Mouse (Mus musculus): Measurements from ENCODE around the gene Tspan13. TPM values are rescaled to one million over a fixed set of nuclear protein-coding genes. Genes with fewer than 3 reads are reported as not detected.

Tspan13 gene
- polyA plus RNA-seq, 1 experiment from 2014 or later: 66.8 TPM

GRCm38 (mm10) chr12:36032419-36032818 lies 9.9 kb downstream of the Tspan13 start:
- H3K27me3 ChIP-seq (ENCODE audit: control insufficient read depth, insufficient read depth, low read length): no peaks in the 10 kb centered on the region
- peaks cover 5 to 6% of the 10 kb centered on the region in 2 experiments; a peak in 3 of 4 replicates for H3K4me1 ChIP-seq (ENCODE audit: control insufficient read depth in 2 of 2, insufficient read depth in 2 of 2, low read length in 2 of 2)
- peak overlapping the region; percentile 35 to 73; a peak in 3 of 4 replicates for H3K27ac ChIP-seq (replicated peaks in 1 of 2; ENCODE audit: control insufficient read depth in 1 of 2, insufficient read depth in 1 of 2, low read depth in 2 of 2, low read length in 2 of 2)
- H3K9ac ChIP-seq (ENCODE audit: low read length): no peak overlapping the region
- no peaks in the 10 kb centered on the region for H3K36me3 ChIP-seq (ENCODE audit: control insufficient read depth, insufficient read depth, low read length)
- H3K4me3 ChIP-seq (ENCODE audit: control insufficient read depth in 1 of 2, insufficient read depth in 1 of 2, low read depth in 1 of 2, low read length in 2 of 2): no peak overlapping the region
- 69% methylated on average over 4 of the region's 4 CpGs for WGBS
- no peak overlapping the region for H3K4me2 ChIP-seq (ENCODE audit: low read length)
- no peaks in the 10 kb centered on the region for H3K9me3 ChIP-seq (ENCODE audit: control insufficient read depth, low read length)
- no peak for ATAC-seq (ENCODE audit: insufficient number of reproducible peaks, insufficient read depth, low FRiP score, low read depth)

GRCm38 (mm10) chr12:36030660-36031363 lies 11.5 kb downstream of the Tspan13 start:
- Histone ChIP-seq H3K4me3 (ENCODE audit: control insufficient read depth in 1 of 2, insufficient read depth in 1 of 2, low read depth in 1 of 2, low read length in 2 of 2) (no peak overlapping the region), H3K9me3 (ENCODE audit: control insufficient read depth, low read length) (no peaks in the 10 kb centered on the region), H3K9ac (ENCODE audit: low read length) (no peak overlapping the region), H3K27ac (replicated peaks in 1 of 2; ENCODE audit: control insufficient read depth in 1 of 2, insufficient read depth in 1 of 2, low read depth in 2 of 2, low read length in 2 of 2) (no peak overlapping the region), H3K36me3 (ENCODE audit: control insufficient read depth, insufficient read depth, low read length) (no peaks in the 10 kb centered on the region), H3K4me1 (ENCODE audit: control insufficient read depth in 2 of 2, insufficient read depth in 2 of 2, low read length in 2 of 2) (peaks cover 5 to 6% of the 10 kb centered on the region in 2 experiments; a peak in 3 of 4 replicates), H3K4me2 (ENCODE audit: low read length) (no peak overlapping the region), H3K27me3 (ENCODE audit: control insufficient read depth, insufficient read depth, low read length) (no peaks in the 10 kb centered on the region)
- 76% methylated on average over 12 of the region's 12 CpGs for WGBS
- ATAC-seq (ENCODE audit: insufficient number of reproducible peaks, insufficient read depth, low FRiP score, low read depth): no peak

DNA sequence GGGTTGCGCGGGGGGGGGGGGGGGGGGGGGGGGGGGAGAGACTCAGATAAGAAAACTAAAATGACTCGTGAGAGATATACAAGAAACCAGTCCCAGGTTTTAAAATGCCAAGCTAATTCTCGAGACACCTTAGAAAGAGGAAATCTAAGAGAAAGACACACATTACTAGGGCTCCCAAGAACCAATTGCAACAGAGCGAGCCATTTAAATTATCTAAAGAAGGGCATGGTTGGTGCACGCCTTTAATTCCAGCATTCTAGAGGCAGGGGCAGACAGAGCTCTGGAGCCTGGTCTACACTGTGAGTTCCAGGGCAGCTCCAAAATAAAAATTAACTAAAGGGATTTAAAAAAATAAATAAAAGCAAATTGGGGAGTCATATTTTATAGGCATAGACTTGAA lies 12.6 kb downstream of the Tspan13 start:
- no peaks in the 10 kb centered on the region for H3K27me3 ChIP-seq (ENCODE audit: control insufficient read depth, insufficient read depth, low read length)
- no peak for ATAC-seq (ENCODE audit: insufficient number of reproducible peaks, insufficient read depth, low FRiP score, low read depth)
- no peak overlapping the region for H3K4me3 ChIP-seq (ENCODE audit: control insufficient read depth in 1 of 2, insufficient read depth in 1 of 2, low read depth in 1 of 2, low read length in 2 of 2)
- peaks cover 5 to 6% of the 10 kb centered on the region in 2 experiments; a peak in 3 of 4 replicates for H3K4me1 ChIP-seq (ENCODE audit: control insufficient read depth in 2 of 2, insufficient read depth in 2 of 2, low read length in 2 of 2)
- no peaks in the 10 kb centered on the region for H3K9me3 ChIP-seq (ENCODE audit: control insufficient read depth, low read length)
- H3K36me3 ChIP-seq (ENCODE audit: control insufficient read depth, insufficient read depth, low read length): no peaks in the 10 kb centered on the region
- H3K9ac ChIP-seq (ENCODE audit: low read length): no peak overlapping the region
- whole genome bisulfite sequencing: 63% methylated on average over 4 of the region's 6 CpGs
- H3K4me2 ChIP-seq (ENCODE audit: low read length): no peak overlapping the region
- H3K27ac ChIP-seq (replicated peaks in 1 of 2; ENCODE audit: control insufficient read depth in 1 of 2, insufficient read depth in 1 of 2, low read depth in 2 of 2, low read length in 2 of 2): no peak overlapping the region

- H3K36me3 ChIP-seq (ENCODE audit: control insufficient read depth, insufficient read depth, low read length): no peaks in the 10 kb centered on the region
- 55% methylated on average over 5 of the region's 5 CpGs for WGBS
- H3K4me2 ChIP-seq (ENCODE audit: low read length): no peak overlapping the region
- H3K9me3 ChIP-seq (ENCODE audit: control insufficient read depth, low read length): no peaks in the 10 kb centered on the region
- H3K9ac ChIP-seq (ENCODE audit: low read length): no peak overlapping the region
- no peak overlapping the region for H3K4me3 ChIP-seq (ENCODE audit: control insufficient read depth in 1 of 2, insufficient read depth in 1 of 2, low read depth in 1 of 2, low read length in 2 of 2)
- H3K27me3 ChIP-seq (ENCODE audit: control insufficient read depth, insufficient read depth, low read length): no peaks in the 10 kb centered on the region
- no peak for ATAC-seq (ENCODE audit: insufficient number of reproducible peaks, insufficient read depth, low FRiP score, low read depth)
- peaks cover 5 to 6% of the 10 kb centered on the region in 2 experiments; a peak in 3 of 4 replicates for H3K4me1 ChIP-seq (ENCODE audit: control insufficient read depth in 2 of 2, insufficient read depth in 2 of 2, low read length in 2 of 2)
- no peak overlapping the region for H3K27ac ChIP-seq (replicated peaks in 1 of 2; ENCODE audit: control insufficient read depth in 1 of 2, insufficient read depth in 1 of 2, low read depth in 2 of 2, low read length in 2 of 2)
Observed at GRCm38 (mm10) chr12:36028968-36029645, 13.2 kb downstream of the Tspan13 start.

- ATAC-seq (ENCODE audit: insufficient number of reproducible peaks, insufficient read depth, low FRiP score, low read depth): no peak
- WGBS: 84% methylated on average over 2 of the region's 2 CpGs
Observed at GRCm38 (mm10) chr12:36027171-36027570, 15.1 kb downstream of the Tspan13 start.

GRCm38 (mm10) chr12:36026126-36026525 lies 16.2 kb downstream of the Tspan13 start:
- WGBS: 95% methylated on average over 4 of the region's 4 CpGs
- Histone ChIP-seq H3K9ac (ENCODE audit: low read length) (no peak overlapping the region), H3K9me3 (ENCODE audit: control insufficient read depth, low read length) (no peaks in the 10 kb centered on the region), H3K4me1 (ENCODE audit: control insufficient read depth in 2 of 2, insufficient read depth in 2 of 2, low read length in 2 of 2) (peaks cover 0 to 3% of the 10 kb centered on the region in 2 experiments; a peak in 2 of 4 replicates), H3K36me3 (ENCODE audit: control insufficient read depth, insufficient read depth, low read length) (0 out of 2 replicates have a peak, but pooled peaks cover 3% of the 10 kb centered on the region), H3K4me2 (ENCODE audit: low read length) (no peak overlapping the region), H3K27ac (replicated peaks in 1 of 2; ENCODE audit: control insufficient read depth in 1 of 2, insufficient read depth in 1 of 2, low read depth in 2 of 2, low read length in 2 of 2) (no peak overlapping the region), H3K4me3 (ENCODE audit: control insufficient read depth in 1 of 2, insufficient read depth in 1 of 2, low read depth in 1 of 2, low read length in 2 of 2) (no peak overlapping the region), H3K27me3 (ENCODE audit: control insufficient read depth, insufficient read depth, low read length) (no peaks in the 10 kb centered on the region)
- ATAC-seq (ENCODE audit: insufficient number of reproducible peaks, insufficient read depth, low FRiP score, low read depth): no peak

More at GRCm38 (mm10) chr12:36027171-36027570, 15.1 kb downstream of the Tspan13 start:
- H3K4me2 ChIP-seq (ENCODE audit: low read length): no peak overlapping the region
- H3K9ac ChIP-seq (ENCODE audit: low read length): no peak overlapping the region
- H3K36me3 ChIP-seq (ENCODE audit: control insufficient read depth, insufficient read depth, low read length): no peaks in the 10 kb centered on the region
- H3K4me3 ChIP-seq (ENCODE audit: control insufficient read depth in 1 of 2, insufficient read depth in 1 of 2, low read depth in 1 of 2, low read length in 2 of 2): no peak overlapping the region
- no peaks in the 10 kb centered on the region for H3K27me3 ChIP-seq (ENCODE audit: control insufficient read depth, insufficient read depth, low read length)
- no peak overlapping the region for H3K27ac ChIP-seq (replicated peaks in 1 of 2; ENCODE audit: control insufficient read depth in 1 of 2, insufficient read depth in 1 of 2, low read depth in 2 of 2, low read length in 2 of 2)
- H3K9me3 ChIP-seq (ENCODE audit: control insufficient read depth, low read length): no peaks in the 10 kb centered on the region
- H3K4me1 ChIP-seq (ENCODE audit: control insufficient read depth in 2 of 2, insufficient read depth in 2 of 2, low read length in 2 of 2): peaks cover 0 to 3% of the 10 kb centered on the region in 2 experiments; a peak in 2 of 4 replicates

DNA sequence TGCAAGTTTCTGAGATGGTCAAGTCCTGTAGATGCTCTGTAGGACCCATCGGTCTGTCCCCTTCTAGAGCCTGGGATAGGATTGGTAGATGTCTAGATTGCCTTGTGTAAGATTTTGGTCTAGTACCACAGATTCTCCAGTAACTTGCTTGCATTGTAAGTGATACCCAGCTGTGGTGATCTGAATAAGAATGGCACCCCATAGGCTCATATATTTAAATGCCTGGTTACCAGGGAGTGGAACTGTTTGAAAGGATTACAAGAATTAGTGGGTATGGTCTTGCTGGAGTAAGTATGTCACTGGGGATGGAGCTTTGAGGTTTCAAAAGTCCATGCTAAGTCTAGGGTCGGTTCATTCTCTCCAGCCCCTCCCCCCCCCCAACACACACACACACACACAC lies 21.6 kb downstream of the Tspan13 start:
- H3K27ac ChIP-seq (replicated peaks in 1 of 2; ENCODE audit: control insufficient read depth in 1 of 2, insufficient read depth in 1 of 2, low read depth in 2 of 2, low read length in 2 of 2): no peak overlapping the region
- WGBS: 86% methylated on average over 2 of the region's 2 CpGs
- ATAC-seq (ENCODE audit: insufficient number of reproducible peaks, insufficient read depth, low FRiP score, low read depth): no peak

More for the DNA sequence above, 21.6 kb downstream of the Tspan13 start:
- H3K36me3 ChIP-seq (ENCODE audit: control insufficient read depth, insufficient read depth, low read length): peaks cover 13% of the 10 kb centered on the region
- no peaks in the 10 kb centered on the region for H3K4me1 ChIP-seq (ENCODE audit: control insufficient read depth in 2 of 2, insufficient read depth in 2 of 2, low read length in 2 of 2)
- no peaks in the 10 kb centered on the region for H3K9me3 ChIP-seq (ENCODE audit: control insufficient read depth, low read length)
- H3K4me2 ChIP-seq (ENCODE audit: low read length): no peak overlapping the region
- no peak overlapping the region for H3K4me3 ChIP-seq (ENCODE audit: control insufficient read depth in 1 of 2, insufficient read depth in 1 of 2, low read depth in 1 of 2, low read length in 2 of 2)
- no peak overlapping the region for H3K9ac ChIP-seq (ENCODE audit: low read length)
- H3K27me3 ChIP-seq (ENCODE audit: control insufficient read depth, insufficient read depth, low read length): no peaks in the 10 kb centered on the region

Measured in heart, embryonic 14.5 days (tissue).